Mouse (Mus musculus) CH12.LX (cell line): ENCODE measurements at regions not wholly inside any gene's neighbourhood (a gene's known extent, or its start where the extent isn't known, plus 50 kb on each side); places are given as distances from the start of the nearest gene placed in this dataset.

ENCODE experiments used
- DNase-seq: peaks from one replicate; pipeline ENCODE4 v3.0.0-alpha.2; 2013; ENCODE audit errors: extremely low read depth
- H3K27ac ChIP-seq: 2 replicates; pipeline ENCODE4 v1.5.1; 2012; ENCODE audit warnings: low read depth, mild to moderate bottlenecking, control low read depth, moderate library complexity; ENCODE audit not compliant: insufficient read depth
- H3K27me3 ChIP-seq: replicated peaks from 2 replicates; pipeline ENCODE3; 2012; ENCODE audit warnings: inconsistent platforms
- H3K36me3 ChIP-seq, 2 experiments: replicated peaks in 1 of 2; 2 replicates each; pipeline versions ENCODE3 to v1.6.1; 2012; ENCODE audit warnings: inconsistent platforms in 1 of 2, low read length in 1 of 2, mild to moderate bottlenecking in 1 of 2, mixed read lengths in 1 of 2, moderate library complexity in 1 of 2; ENCODE audit not compliant: control insufficient read depth in 1 of 2, insufficient read depth in 1 of 2
- H3K4me1 ChIP-seq, 2 experiments: 2 replicates each; pipeline ENCODE4 v1.6.1; 2012; ENCODE audit warnings: inconsistent platforms in 1 of 2, moderate library complexity in 1 of 2; ENCODE audit not compliant: insufficient read depth in 2 of 2, control insufficient read depth in 1 of 2
- H3K4me2 ChIP-seq: 2 replicates; pipeline ENCODE4 v1.6.1; 2012; ENCODE audit warnings: low read depth, mild to moderate bottlenecking, control low read depth; ENCODE audit not compliant: poor library complexity, insufficient read depth, severe bottlenecking
- H3K4me3 ChIP-seq, 3 experiments: fragments of 150-350 bp in 1 of 3; sonication (generic) in 1 of 3; replicated peaks in 1 of 3; 2 replicates each; pipeline versions ENCODE3 to v1.5.1; 2011 to 2012; ENCODE audit warnings: low read depth in 2 of 3, low read length in 2 of 3, mild to moderate bottlenecking in 2 of 3, moderate library complexity in 2 of 3, control low read depth in 1 of 3, improper control_type of control experiment in 1 of 3, inconsistent platforms in 1 of 3, mixed read lengths in 1 of 3; ENCODE audit not compliant: poor library complexity in 1 of 3
- H3K79me2 ChIP-seq: replicated peaks from 2 replicates; pipeline ENCODE4 v1.6.1; 2012; ENCODE audit warnings: mild to moderate bottlenecking, moderate library complexity; ENCODE audit not compliant: control insufficient read depth, poor library complexity, insufficient read depth, severe bottlenecking; ENCODE audit errors: extremely low read depth
- H3K9ac ChIP-seq: 2 replicates; pipeline ENCODE4 v1.6.1; 2012; ENCODE audit warnings: low read depth, mild to moderate bottlenecking, control low read depth, moderate library complexity; ENCODE audit not compliant: insufficient read depth
- H3K9me3 ChIP-seq: replicated peaks from 2 replicates; pipeline ENCODE3; 2012; ENCODE audit warnings: low read length, inconsistent platforms, mixed read lengths
- CHD2 ChIP-seq: IDR thresholded peaks from 2 replicates; pipeline ENCODE4 v1.6.1; 2011; ENCODE audit warnings: low read length, improper control_type of control experiment
- E2F4 ChIP-seq: IDR thresholded peaks from 2 replicates; pipeline ENCODE4 v1.6.1; 2011; ENCODE audit warnings: low read depth, low read length, improper control_type of control experiment; ENCODE audit not compliant: insufficient replicate concordance
- EP300 ChIP-seq: IDR thresholded peaks from 2 replicates; pipeline ENCODE4 v1.6.1; 2011; ENCODE audit warnings: low read length, improper control_type of control experiment
- ETS1 ChIP-seq: conservative IDR thresholded peaks from 2 replicates; pipeline ENCODE4 v1.6.1; 2012; ENCODE audit warnings: low read depth, mild to moderate bottlenecking, inconsistent platforms, low read length, improper control_type of control experiment, moderate library complexity
- HCFC1 ChIP-seq: IDR thresholded peaks from 2 replicates; pipeline ENCODE4 v1.6.1; 2012; ENCODE audit warnings: low read depth, mild to moderate bottlenecking, inconsistent platforms, low read length, improper control_type of control experiment
- IRF4 ChIP-seq: IDR thresholded peaks from 2 replicates; pipeline ENCODE4 v1.6.1; 2014; ENCODE audit warnings: low read depth, mild to moderate bottlenecking, inconsistent platforms, low read length, improper control_type of control experiment
- JUND ChIP-seq: conservative IDR thresholded peaks from 2 replicates; pipeline ENCODE4 v1.6.1; 2011; ENCODE audit warnings: low read depth, low read length, improper control_type of control experiment
- MAFK ChIP-seq: IDR thresholded peaks from 2 replicates; pipeline ENCODE4 v1.6.1; 2011; ENCODE audit warnings: low read length, improper control_type of control experiment; ENCODE audit not compliant: insufficient replicate concordance
- MAZ ChIP-seq: IDR thresholded peaks from 2 replicates; pipeline ENCODE4 v1.6.1; 2012; ENCODE audit warnings: low read depth, mild to moderate bottlenecking, inconsistent platforms, low read length, improper control_type of control experiment, moderate library complexity
- MEF2A ChIP-seq: IDR thresholded peaks from 2 replicates; pipeline ENCODE4 v1.6.1; 2014; ENCODE audit warnings: low read depth, mild to moderate bottlenecking, inconsistent platforms, low read length, improper control_type of control experiment, borderline replicate concordance
- MXI1 ChIP-seq: IDR thresholded peaks from 2 replicates; pipeline ENCODE4 v1.6.1; 2011; ENCODE audit warnings: mild to moderate bottlenecking, low read depth, low read length, improper control_type of control experiment
- MYC ChIP-seq: IDR thresholded peaks from 2 replicates; pipeline ENCODE4 v1.6.1; 2011; ENCODE audit warnings: low read depth, mild to moderate bottlenecking, improper control_type of control experiment, low read length
- NRF1 ChIP-seq: IDR thresholded peaks from 2 replicates; pipeline ENCODE4 v1.6.1; 2014; ENCODE audit warnings: low read depth, mild to moderate bottlenecking, inconsistent platforms, low read length, improper control_type of control experiment, moderate library complexity
- POLR2A ChIP-seq: IDR thresholded peaks from 2 replicates; pipeline ENCODE4 v1.6.1; 2011; ENCODE audit warnings: low read depth, mild to moderate bottlenecking, improper control_type of control experiment, low read length
- POLR2AphosphoS2 ChIP-seq: IDR thresholded peaks from 2 replicates; pipeline ENCODE4 v1.6.1; 2011; ENCODE audit warnings: low read depth, low read length, improper control_type of control experiment
- SMC3 ChIP-seq: IDR thresholded peaks from 2 replicates; pipeline ENCODE4 v1.6.1; 2011; ENCODE audit warnings: low read depth, low read length, improper control_type of control experiment
- TCF12 ChIP-seq: IDR thresholded peaks from 2 replicates; pipeline ENCODE4 v1.6.1; 2014; ENCODE audit warnings: low read depth, mild to moderate bottlenecking, inconsistent platforms, low read length, improper control_type of control experiment
- UBTF ChIP-seq: IDR thresholded peaks from 2 replicates; pipeline ENCODE4 v1.6.1; 2012; ENCODE audit warnings: low read depth, mild to moderate bottlenecking, inconsistent platforms, low read length, improper control_type of control experiment, moderate library complexity
- USF2 ChIP-seq: conservative IDR thresholded peaks from 2 replicates; pipeline ENCODE4 v1.6.1; 2011; ENCODE audit warnings: low read depth, low read length, improper control_type of control experiment
- ZMIZ1 ChIP-seq: IDR thresholded peaks from 2 replicates; pipeline ENCODE4 v1.6.1; 2012; ENCODE audit warnings: low read depth, mild to moderate bottlenecking, inconsistent platforms, low read length, improper control_type of control experiment
- dilution Hi-C: fragments of 300-500 bp; cut with MboI; formaldehyde crosslinking; loops from 2 replicates; pipeline ENCODE4 v1.14.3; 2020; ENCODE audit warnings: low sequenced_read_pairs; ENCODE audit not compliant: extremely low pct_unique_long_range_greater_than_20kb, extremely low pct_ligation_motif_present
- in situ Hi-C: fragments of 300-500 bp; cut with MboI; formaldehyde crosslinking; loops from 3 replicates; pipeline ENCODE4 v1.14.3; 2019; ENCODE audit warnings: low sequenced_read_pairs, low pct_ligation_motif_present, low pct_unique_long_range_greater_than_20kb, mixed read lengths

DNA sequence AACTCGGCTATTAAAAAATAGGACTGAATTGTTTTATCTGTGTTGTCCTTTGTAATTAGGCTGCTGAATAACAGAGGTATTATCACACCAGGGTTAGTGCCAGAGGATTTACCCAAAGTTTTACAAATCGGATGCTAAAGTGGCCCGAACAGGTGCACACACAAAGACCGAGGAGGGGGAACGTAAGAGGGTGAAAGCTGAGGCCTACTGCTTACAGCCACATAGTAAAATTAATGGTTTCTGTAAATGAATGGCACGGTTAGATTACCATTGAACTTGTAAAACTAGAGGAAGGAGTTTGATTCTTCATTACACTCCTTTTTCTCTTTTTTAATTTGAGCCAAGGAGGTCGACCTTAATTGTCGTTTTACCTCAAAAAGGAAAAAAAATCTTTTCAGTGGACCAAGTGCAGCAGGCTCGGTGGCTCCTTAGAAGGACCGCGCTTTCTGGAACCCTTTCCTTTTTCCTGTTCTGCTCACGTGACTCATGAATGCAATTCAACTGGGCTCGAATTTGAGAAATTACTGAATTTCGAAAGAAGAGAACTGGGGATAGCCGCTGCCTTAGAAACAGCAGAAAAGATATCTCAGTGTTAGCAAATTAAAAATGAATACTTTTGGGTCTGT lies 99.1 kb downstream of the Ascl1 start:
- Histone ChIP-seq H3K36me3 (no peaks in the 10 kb centered on the region), H3K4me1 (no peaks in the 10 kb centered on the region), H3K9me3 (no peaks in the 10 kb centered on the region), H3K4me2 (no peak overlapping the region), H3K27me3 (no peaks in the 10 kb centered on the region), H3K4me3 (no peak overlapping the region), H3K27ac (no peak overlapping the region), H3K79me2 (no peaks in the 10 kb centered on the region), H3K9ac (no peak overlapping the region)
- dilution Hi-C loops (no loop called here), in situ Hi-C loops (no loop called here)
- TF ChIP-seq CHD2, result no peak
- DNase-seq, result no peak

DNA sequence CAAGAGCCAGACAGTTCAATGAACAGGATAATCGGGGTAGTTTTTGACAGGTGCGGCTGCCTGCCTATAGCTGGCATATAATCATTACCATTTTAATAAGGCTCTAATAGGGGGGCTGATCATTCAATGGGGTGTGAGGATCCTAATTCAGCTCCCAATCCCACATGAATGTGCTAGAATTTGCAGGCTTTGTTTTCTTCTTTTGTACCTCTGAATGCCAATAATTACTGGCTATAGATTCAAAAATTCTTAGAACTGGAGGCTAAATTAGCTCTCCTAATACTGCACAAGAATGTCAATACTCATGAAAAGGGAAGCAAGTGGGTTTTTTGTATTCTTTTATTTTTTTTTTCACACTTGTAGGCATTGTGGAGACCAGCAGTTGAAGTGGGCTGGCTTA lies 104.3 kb downstream of the Ascl1 start:
- Histone ChIP-seq H3K4me3 (no peak overlapping the region), H3K79me2 (no peaks in the 10 kb centered on the region), H3K9ac (no peak overlapping the region), H3K36me3 (no peaks in the 10 kb centered on the region), H3K9me3 (no peaks in the 10 kb centered on the region), H3K4me2 (no peak overlapping the region), H3K27ac (no peak overlapping the region), H3K4me1 (no peaks in the 10 kb centered on the region), H3K27me3 (no peaks in the 10 kb centered on the region)
- in situ Hi-C loops (no loop called here), dilution Hi-C loops (no loop called here)
- TF ChIP-seq UBTF, result no peak
- TF ChIP-seq IRF4, result no peak
- TF ChIP-seq POLR2A, result no peak
- TF ChIP-seq POLR2AphosphoS2, result no peak
- no peak for TF ChIP-seq JUND
- TF ChIP-seq SMC3, result no peak
- no peak for TF ChIP-seq HCFC1
- no peak for TF ChIP-seq E2F4
- TF ChIP-seq ZMIZ1, result no peak
- no peak for TF ChIP-seq MEF2A
- TF ChIP-seq EP300, result no peak
- TF ChIP-seq MAFK, result no peak
- no peak for TF ChIP-seq MAZ
- no peak for TF ChIP-seq NRF1
- no peak for TF ChIP-seq ETS1
- TF ChIP-seq TCF12, result no peak
- TF ChIP-seq MXI1, result no peak
- TF ChIP-seq USF2, result no peak
- TF ChIP-seq MYC, result no peak
- DNase-seq, result no peak
